Mouse (Mus musculus) megakaryocyte, adult 5-6 weeks (primary cell): ENCODE measurements around the gene Fcmr. TPM values are rescaled to one million over a fixed set of nuclear protein-coding genes. Genes with fewer than 3 reads are reported as not detected.

Source experiments
- ATAC-seq: 2 replicates; pipeline ENCODE4 v1.8.0; 2016; ENCODE audit warnings: mild to moderate bottlenecking, inconsistent platforms; ENCODE audit not compliant: poor library complexity, severe bottlenecking
- total RNA-seq, 2 experiments: library from RNA; stranded (forward) in 1 of 2; stranded (reverse) in 1 of 2; fragments of 153-499, 151-499 nt in 1 of 2; fragments of 221-1000, 200-1000 nt in 1 of 2; gene quantifications; 2 replicates each; pipeline versions ENCODE4 v1.2.3 to v1.2.4; 2015 to 2017

Gene Fcmr
- 1.1 TPM in 1 of 2 replicates, not detected in the other for total RNA-seq (2015)
- total RNA-seq (2017): not detected in 2 replicates

DNA sequence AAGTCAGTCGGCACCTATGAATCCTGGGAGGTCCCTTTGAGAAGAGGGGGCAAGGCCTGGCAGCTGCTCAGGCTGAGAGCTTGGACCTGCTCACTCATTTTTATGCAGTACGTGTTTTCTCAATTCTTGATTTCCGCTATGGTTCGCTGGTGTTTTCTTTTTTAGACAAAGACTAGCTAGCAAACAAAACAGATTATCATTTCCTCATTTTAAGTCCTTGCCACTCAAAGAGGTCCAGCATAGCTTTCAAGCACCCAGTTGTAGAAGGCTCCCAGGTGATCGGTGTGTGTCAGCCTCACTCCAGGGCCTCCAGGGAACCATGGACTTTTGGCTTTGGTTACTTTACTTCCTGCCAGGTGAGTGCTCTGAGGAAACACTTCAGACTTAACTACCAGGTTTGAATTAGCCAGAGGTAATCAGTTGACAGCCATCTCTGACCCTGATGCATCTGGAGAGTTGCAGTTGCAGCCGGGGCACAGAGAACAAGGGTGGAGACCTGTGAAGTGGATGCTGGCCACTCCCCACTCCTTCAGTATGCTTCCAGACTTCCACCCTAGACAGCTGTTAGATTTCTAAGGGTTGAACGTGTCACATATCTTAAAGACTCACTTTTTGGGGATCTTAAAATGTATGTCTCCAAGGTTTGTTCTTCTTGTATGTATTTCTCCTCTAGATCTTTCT is at the start of gene Fcmr:
TSS of gene Fcmr (plus strand) at position 129 of the 681 bp plus-strand sequence.
- no peak for ATAC-seq

DNA sequence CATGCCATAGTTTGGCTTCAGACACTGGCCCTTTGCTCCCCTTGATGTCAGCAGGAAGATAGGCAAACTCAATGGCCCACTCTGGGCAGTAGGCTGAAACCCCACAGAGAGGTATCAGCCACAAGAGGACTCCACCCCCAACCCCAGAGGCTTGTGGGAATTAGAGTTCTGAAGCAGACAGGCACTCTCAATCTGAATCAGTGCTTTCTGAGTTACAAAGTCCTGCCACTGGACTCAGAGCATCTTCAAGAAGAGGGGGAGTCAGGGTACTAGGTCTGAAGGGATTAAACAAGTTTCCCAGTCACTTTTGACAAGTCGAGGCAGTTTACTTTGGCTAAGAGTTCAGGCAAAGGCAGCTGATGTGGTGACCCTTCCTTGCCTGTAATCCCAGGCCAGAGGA is 45.7 kb upstream of the Fcmr start:
- ATAC-seq: no peak

DNA sequence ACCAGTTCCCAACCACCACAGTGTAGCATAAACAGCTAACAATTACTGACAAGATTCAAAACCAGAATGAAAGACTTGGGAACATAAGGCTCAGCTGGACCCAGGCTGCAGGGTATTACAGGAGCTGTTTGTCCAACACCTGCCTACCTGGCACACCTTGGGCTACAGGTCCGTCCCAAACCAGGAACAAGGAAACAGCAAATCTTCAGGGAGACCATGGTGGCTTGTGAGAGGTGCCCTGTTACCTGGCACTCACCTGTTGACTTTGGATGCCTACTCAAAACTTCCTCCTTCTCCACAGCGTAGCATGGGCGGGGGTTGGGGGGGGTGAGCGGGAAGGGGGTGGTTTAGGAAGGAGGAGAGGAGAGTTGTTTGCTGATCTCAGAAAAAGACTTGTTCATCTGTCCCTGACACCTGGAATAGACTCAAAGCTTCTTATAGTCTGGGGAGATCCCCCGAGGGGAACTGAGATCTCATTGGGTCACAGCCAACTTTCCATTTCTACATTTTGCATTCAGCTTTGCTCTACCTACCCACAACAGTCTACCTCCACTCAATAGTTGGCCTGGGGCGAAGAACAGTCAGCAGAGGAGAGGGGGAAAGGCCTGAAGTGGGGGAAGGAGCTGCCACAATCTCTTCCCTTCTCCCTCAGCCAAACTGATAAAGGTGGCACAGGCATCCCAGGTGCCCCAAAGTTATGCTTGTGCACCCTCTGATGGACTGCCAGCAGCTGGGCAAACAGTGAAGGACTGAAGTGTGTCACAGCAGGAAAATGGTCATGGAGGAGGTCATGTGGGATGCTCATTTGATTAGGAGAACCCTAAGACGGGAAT is 44.9 kb upstream of the Fcmr start:
- 0 out of 2 replicates have a peak, but pooled peaks have one; percentile 17 for ATAC-seq

DNA sequence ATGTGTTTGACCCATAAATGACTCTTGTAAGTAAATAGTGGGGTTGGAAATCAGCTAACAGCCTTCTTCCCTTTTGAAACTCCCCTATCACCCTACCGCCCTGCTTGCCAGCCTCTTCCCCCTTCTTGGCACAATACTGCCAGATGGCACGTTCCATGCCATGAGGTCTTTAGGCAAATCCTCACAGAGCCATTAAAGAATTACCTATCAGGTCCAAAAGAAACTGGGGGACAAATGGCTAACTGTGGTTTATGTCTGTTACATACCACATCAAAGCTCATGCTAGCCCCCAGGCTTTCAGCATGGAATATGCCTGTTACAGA is 44.4 kb upstream of the Fcmr start:
- peak; percentile 43; the same call in 1 of the 2 replicates for ATAC-seq

DNA sequence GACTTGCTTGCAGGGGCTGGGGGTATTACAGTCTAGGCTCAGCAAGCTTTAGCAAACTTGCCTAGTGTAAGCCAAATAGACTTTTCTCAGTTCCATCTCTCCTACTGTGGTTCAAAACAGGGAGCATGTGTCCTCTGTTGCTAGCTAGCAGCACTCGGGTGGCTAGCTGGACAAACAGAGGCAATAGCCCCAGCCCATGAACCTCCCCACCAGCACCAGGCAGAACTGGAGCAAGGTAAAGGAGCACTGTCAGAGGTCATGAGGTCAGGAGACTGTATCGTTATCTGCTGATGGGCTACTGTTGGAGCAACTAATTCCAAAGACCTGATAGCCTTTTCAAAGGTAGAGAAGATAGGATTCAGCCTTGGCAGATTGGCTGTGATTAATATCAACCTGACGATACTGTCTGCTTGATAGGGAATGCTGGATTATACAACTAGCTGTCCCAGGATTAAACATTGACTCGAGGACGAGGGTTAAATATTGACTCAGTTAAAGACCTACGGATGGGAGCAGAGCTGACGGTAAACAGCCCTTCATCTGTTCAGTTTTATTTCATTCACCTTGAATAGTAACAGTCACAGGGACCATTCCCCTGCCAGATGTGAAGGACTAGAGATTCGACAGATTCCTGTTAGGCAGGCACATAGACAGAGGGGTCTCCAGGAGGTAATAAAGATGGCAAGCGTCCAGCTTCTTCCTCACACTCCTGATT is 43.4 kb upstream of the Fcmr start:
- ATAC-seq: no peak

DNA sequence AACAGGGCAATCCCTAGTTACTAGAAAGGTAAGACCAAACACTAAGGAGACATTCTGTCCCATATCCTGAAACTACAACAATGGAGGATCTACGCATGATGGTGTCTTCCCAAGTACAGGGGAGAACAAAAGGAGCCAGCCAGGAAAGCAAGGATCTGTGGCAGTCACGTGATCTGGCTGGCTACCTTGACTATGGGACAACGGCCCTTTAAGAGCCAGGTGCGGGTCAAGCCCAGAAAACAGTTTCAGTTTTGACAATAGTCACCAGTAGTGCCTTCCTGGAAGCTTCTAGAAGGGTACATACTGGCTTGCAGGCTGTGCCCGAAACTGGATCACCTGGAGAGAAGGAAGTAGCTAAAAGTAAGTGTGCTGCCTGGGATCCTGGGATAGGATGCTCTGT is 39.0 kb upstream of the Fcmr start, which contains the start of gene Pigr:
TSS of gene Pigr (plus strand) at position 237 of the 400 bp plus-strand sequence.
- ATAC-seq: no peak

DNA sequence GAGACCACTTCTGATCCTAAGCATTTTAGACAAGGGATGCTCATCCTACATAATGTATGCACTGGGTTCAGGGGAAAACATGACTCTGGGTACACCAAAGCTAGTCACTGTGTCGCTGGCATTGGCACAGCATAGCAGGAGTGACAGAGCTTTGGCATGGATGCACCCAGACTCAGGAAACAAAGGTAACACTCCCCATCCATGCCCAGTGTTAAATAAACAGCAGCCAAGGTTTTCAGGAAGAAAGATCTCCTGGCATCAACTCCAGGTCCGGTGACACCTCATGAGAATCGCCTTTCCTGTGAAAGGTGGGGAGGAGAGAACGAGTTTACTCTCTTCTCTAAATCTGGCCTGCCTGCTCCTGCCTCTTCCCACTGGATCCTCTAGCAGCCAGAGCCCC is 36.8 kb upstream of the Fcmr start:
- no peak for ATAC-seq

DNA sequence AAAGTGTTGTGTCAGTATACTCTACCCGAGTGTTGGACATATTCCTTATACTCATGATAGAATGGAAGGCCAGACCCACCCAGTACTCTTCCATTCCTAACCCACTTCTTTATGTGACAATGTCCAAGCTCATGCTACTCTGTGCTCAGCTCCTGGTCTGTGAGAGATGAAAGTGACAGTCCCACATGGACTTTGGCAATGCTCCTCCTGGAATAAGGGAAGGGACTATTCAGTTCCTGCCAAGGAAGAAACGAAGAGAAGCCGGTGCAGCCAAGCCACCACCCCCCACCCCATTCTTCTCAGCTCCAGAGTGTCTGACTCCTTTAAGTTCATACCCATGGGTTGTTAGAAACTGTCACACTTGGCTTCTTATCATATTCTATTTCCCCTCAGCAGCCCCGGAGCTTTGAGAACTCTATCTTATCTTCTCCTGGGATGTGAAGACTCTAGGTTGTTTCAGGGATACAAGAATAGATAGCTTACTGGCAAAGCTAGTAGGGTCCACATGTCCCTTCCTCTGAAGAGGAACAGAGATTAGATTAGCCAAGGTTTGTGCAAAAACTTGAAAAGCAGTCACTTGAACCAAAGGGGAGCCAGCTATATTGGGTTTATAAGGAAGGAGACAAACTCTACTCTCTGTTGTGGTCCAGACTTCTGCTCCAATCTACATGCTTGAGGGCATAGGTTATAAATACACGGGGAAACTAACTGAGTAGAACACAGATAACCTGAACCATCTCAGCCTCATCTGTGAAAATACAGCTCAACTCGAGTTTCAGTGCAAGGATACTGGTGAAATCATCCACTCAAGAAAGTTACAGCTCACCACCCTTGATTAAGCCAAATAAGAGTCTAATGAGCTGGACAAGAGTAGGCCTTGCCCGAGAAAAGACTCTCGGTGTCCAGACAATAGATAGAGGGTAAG is 35.3 kb upstream of the Fcmr start:
- ATAC-seq: no peak

DNA sequence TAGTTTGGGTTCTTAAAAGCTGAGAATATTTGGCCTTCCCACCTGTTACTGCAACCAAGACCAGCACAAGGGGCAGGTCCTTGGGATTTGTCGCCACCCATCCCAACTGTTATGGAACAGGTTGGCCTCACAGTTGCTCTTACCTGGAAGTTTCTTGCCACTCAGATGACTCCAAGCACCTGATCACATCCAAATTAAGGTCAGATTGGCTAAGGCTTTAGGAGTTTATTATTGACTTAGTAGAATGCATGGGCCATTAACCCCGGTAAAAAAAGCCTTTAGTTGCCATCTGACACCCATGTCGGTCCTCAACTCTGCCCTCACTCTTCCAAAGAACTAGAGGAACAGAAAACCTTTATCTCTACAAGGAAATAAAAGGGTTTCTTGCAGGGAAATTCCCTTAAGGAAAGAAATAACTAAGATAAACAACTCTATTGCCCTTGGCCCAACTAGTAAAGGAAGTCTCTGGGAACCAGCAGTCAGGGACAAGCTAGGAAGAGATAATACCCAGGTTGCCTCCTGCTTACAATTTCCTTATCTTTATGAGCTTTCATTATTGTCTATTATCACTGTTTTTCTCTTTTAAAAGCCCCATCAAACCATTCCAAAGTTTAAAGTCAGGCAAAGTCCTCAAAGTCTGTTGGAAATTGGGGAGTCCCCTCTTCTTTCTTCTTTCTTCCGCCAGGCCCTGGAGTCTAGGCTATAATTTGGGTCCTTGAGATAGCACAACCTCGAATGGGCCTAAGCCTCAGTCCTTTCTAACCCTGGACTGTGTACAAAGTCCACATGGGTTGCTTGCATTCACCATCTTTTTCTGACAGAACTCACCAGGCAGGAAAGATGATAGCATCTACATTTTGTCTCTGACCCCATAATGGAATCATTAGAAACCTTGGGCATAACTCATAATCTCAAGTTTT is 33.0 kb upstream of the Fcmr start:
- no peak for ATAC-seq

DNA sequence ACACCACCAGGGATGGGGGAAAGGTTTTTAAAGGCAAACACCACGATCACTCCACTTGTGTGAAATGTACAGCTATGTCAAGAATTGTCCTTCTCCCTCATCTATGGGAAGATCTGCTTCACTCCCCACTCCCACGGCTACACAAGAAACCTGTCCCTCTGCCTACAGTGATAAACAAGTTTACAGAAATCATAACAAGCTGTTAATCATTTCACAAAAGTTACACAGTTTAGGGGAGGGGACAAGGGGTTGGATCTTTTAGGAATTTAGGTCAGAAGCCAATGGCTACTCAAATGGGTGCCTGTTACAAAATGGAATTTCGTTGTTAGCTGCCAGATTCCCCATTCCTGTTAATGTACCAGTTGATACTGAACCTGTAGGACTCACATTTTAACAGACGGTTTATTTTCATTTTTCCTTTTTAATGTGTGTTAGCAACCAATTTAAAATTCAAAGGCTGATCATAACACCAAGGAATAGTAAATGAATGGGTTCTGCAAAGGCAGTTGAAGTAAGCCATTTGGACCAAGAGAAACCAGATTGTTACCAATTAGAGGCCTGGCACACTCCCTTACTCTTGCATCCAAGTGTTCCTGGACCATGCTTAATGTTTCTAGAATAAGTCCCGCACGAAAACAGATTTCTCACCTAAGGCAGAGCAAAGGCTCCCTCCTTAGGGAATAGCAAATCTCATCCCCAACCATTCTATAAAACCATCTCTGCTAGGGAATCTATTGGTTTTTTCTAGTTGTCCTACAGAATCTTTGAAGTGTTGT is 30.1 kb upstream of the Fcmr start:
- no peak for ATAC-seq

DNA sequence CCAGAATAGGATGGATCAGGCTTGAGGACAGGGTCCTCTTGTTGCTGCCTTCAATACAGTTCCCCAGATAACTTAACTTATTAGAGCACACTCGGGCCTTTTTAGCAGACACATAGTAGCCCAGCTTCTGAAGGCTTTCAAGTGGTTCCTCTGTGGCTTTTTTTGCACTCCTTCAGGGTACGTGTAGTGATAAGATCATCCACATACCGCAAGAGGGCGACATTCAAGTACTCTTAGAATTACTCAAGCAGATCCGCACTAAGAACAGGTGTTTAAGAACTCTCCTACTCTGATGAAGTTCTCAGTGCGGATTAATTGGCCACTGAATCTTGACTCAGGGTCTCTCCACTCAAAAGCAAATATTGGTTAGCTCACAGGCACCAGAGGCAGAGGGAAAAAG is 27.2 kb upstream of the Fcmr start:
- no peak for ATAC-seq

DNA sequence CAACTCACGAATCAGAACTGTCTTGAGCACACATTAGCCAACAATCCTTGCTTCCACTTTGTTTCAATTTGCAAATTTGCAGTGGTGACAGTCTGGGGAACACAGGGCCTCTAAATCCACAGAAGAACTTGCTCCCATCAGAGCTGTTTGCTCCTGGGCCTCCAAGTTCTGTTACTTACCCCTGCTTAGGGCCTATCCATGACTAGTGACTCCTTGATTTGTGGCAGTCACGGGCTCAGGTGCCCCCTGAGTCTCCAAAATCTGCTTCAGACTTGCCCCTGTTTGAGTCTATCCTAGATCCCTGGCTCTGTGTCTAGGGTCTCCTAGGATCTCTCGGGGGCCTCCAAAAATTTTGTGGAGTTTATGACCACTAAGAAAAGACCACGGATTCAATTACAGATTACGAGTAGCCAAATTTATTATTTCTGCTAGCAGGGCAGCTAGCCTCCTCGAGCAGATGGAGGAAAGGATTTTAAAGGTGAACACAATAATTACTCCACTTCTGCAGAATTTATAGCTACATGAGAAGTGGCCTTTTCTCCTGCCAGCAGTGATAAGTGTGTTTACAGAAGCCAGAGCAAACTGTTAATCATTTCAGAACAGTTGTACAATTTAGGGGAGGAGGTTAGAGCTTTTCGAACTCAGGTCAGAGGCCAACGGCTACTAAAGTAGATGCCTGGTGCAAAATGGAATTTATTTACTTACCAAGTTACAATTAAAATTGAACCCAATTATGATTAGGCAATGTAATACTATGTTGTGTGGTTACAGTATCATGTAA is 24.7 kb upstream of the Fcmr start:
- no peak for ATAC-seq

DNA sequence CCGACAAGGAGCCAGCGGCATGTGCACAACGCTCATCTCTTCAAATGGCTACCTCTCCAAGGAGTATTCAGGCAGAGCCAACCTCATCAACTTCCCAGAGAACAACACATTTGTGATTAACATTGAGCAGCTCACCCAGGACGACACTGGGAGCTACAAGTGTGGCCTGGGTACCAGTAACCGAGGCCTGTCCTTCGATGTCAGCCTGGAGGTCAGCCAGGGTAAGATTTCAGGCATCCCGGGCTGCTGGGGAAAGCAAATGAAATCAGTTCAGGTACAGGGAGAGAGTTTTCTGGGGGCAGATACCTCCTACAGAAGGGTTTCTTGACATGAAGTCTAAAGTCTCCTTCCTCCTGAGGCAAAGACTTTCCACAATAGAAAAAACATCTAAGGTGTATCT is 23.8 kb upstream of the Fcmr start:
- ATAC-seq: no peak

DNA sequence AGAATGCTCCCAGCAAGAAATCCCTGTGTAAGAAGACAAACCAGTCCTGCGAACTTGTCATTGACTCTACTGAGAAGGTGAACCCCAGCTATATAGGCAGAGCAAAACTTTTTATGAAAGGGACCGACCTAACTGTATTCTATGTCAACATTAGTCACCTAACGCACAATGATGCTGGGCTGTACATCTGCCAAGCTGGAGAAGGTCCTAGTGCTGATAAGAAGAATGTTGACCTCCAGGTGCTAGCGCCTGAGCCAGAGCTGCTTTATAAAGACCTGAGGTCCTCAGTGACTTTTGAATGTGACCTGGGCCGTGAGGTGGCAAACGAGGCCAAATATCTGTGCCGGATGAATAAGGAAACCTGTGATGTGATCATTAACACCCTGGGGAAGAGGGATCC is 21.0 kb upstream of the Fcmr start:
- ATAC-seq: no peak

DNA sequence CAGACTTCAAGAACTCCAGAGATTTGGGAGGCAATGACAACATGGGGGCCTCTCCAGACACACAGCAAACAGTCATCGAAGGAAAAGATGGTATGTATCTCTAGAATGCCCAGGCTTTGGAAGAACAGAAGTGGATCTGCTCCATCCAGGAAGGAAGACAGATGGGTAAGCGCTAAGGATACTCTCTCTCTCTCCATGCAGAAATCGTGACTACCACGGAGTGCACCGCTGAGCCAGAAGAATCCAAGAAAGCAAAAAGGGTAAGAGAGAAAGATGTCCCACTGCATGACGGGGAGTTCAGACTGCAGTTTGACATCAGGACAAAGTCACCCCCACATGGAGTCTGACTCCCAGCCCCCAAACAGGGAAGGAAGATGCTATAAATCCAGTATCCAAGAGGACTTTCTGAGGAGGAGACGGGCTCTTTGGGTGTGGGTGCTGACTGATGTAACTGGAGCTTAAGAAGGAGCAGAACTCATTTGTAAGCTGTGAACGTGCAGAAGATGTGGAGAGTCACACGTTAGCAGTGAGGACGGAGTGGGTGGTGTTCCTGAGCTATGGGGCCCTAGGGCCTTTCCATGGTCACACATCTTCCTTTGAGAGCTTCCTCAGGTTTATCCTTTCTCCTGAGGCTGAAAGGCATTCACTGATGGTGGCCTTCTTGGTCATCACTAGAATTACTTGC is 15.8 kb upstream of the Fcmr start:
- no peak for ATAC-seq

DNA sequence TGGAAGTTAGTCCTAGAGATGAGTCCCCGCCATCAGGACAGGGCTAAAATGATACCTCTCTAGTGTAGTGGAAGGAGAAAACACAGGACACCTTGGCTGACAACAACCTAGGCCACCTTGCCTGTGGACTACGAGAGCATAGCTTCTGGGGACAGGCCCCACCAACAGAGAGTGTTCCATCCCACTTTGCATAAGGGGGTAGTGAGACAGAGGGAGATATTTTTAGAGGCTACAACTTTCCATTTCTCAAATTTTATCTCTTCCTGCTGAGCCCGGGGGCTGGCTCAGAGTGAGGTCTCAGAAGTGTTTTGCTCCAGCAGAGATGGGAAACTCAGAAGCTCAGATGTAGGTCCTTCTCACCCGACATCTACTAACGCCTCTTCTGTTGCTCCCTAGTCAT is 15.1 kb upstream of the Fcmr start:
- ATAC-seq: no peak

DNA sequence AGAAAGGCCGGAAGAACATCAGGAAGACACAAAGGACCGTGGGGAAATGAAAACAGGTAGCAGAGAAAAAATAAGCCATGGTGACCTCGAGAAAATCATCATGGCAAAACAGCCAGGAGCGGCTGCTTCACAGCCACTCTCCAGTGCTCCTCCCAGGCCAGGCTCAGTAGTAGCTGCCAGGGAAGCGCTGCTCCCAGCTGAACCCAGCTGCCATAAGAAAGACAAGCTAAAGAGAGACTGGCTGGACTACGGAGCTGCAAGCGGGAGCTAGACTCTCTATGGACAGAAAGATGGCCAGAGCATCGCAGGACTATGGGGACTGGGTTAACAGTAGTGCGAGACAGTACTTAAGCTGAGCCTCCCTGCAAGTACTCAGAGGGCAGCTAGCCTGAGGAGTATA is 10.7 kb upstream of the Fcmr start:
- ATAC-seq: no peak
